Mouse (Mus musculus): Measurements from ENCODE around the gene Prr23a2. TPM values are rescaled to one million over a fixed set of nuclear protein-coding genes. Genes with fewer than 3 reads are reported as not detected.
A peak's percentile ranks its signal among the peaks of the same experiment; 100 is the strongest.

Prr23a2 gene
- total and polyA plus RNA-seq, 3 experiments: not detected

GRCm38 (mm10) chr9:98819481-98819880, 36.8 kb upstream of the Prr23a2 start:
- Histone ChIP-seq H3K36me3 (ENCODE audit: control insufficient read depth, insufficient read depth, low read length) (no peaks in the 10 kb centered on the region), H3K27me3 (ENCODE audit: control insufficient read depth, insufficient read depth, low read length) (no peaks in the 10 kb centered on the region)

DNA sequence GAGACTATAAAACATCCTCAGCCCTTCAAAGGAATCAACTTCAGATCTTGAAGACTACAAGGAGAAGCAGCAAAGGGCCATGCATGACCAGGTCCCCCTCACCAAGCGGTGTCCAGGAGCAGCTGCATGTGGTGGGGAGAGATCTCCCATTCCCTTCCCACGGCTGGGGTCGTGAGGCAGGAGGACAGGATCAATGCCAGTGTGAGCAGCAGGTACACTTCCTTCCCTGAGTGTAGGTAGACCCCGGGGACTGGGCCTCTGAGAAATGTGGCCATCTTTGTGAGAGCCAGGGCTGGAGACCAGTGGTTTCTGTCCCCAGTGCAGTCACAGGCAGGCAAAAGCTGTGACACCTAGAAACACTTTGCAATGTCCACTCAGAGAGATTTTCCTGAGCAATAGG, 35.8 kb upstream of the Prr23a2 start:
- Histone ChIP-seq H3K27me3 (ENCODE audit: control insufficient read depth, insufficient read depth, low read length) (no peaks in the 10 kb centered on the region), H3K27ac (no peak overlapping the region), H3K9ac (ENCODE audit: low read depth, low read length) (no peak overlapping the region), H3K4me3 (no peak overlapping the region), H3K79me2 (replicated peaks; ENCODE audit: control insufficient read depth, insufficient read depth, low read length) (no peaks in the 10 kb centered on the region), H3K36me3 (ENCODE audit: control insufficient read depth, insufficient read depth, low read length) (no peaks in the 10 kb centered on the region), H3K4me1 (ENCODE audit: control insufficient read depth, insufficient read depth, low read length) (no peaks in the 10 kb centered on the region)
- no peak for TF ChIP-seq CTCF (IDR thresholded peaks at IDR 0.05)
- no peak for TF ChIP-seq EP300 (IDR thresholded peaks at IDR 0.05; ENCODE audit: insufficient read depth, low read depth, low read length)
- TF ChIP-seq POLR2A (IDR thresholded peaks at IDR 0.05; ENCODE audit: insufficient read depth, low read depth, low read length): no peak
- no peak for DNase-seq
- WGBS: 80% methylated on average over 4 of the region's 4 CpGs
- intact Hi-C loops (cut with DNase I): no loop called here

More at GRCm38 (mm10) chr9:98819481-98819880, 36.8 kb upstream of the Prr23a2 start:
- H3K9ac ChIP-seq (ENCODE audit: low read depth, low read length): no peak overlapping the region
- WGBS: 66% methylated on average over 2 of the region's 2 CpGs
- no peak for TF ChIP-seq EP300 (IDR thresholded peaks at IDR 0.05; ENCODE audit: insufficient read depth, low read depth, low read length)
- TF ChIP-seq CTCF (IDR thresholded peaks at IDR 0.05): no peak
- no peak for TF ChIP-seq POLR2A (IDR thresholded peaks at IDR 0.05; ENCODE audit: insufficient read depth, low read depth, low read length)
- H3K27ac ChIP-seq: no peak overlapping the region
- no peak overlapping the region for H3K4me3 ChIP-seq
- H3K79me2 ChIP-seq (replicated peaks; ENCODE audit: control insufficient read depth, insufficient read depth, low read length): no peaks in the 10 kb centered on the region
- H3K4me1 ChIP-seq (ENCODE audit: control insufficient read depth, insufficient read depth, low read length): no peaks in the 10 kb centered on the region
- peak in 1 of 2 experiments; percentile 17 for DNase-seq
- intact Hi-C loops (cut with DNase I): no loop called here

DNA sequence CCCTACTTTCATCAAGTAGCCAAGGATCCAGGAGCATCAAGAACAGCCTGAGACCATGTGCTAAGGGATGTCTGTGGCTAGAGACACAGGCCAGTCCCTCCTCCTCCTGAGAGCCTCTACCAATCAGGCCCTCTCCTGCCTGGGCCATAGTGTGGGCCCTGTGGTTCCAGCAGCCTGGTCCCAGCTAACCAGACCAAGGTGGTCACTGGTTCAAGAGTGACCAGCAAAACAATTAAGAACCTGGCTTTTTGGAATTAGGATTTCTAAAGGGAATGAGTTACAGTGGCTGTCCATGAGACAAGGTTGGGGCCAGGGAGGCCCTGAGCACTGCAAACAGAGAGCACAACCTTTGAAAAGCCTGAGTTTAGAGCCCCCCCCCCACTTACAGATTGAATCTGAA, 35.2 kb upstream of the Prr23a2 start:
- no peak overlapping the region for H3K9ac ChIP-seq (ENCODE audit: low read depth, low read length)
- no peak for DNase-seq
- no peak for TF ChIP-seq CTCF (IDR thresholded peaks at IDR 0.05)
- no peaks in the 10 kb centered on the region for H3K27me3 ChIP-seq (ENCODE audit: control insufficient read depth, insufficient read depth, low read length)
- H3K27ac ChIP-seq: no peak overlapping the region
- H3K4me1 ChIP-seq (ENCODE audit: control insufficient read depth, insufficient read depth, low read length): no peaks in the 10 kb centered on the region
- H3K36me3 ChIP-seq (ENCODE audit: control insufficient read depth, insufficient read depth, low read length): no peaks in the 10 kb centered on the region
- H3K4me3 ChIP-seq: no peak overlapping the region
- intact Hi-C loops (cut with DNase I): no loop called here
- no peaks in the 10 kb centered on the region for H3K79me2 ChIP-seq (replicated peaks; ENCODE audit: control insufficient read depth, insufficient read depth, low read length)

DNA sequence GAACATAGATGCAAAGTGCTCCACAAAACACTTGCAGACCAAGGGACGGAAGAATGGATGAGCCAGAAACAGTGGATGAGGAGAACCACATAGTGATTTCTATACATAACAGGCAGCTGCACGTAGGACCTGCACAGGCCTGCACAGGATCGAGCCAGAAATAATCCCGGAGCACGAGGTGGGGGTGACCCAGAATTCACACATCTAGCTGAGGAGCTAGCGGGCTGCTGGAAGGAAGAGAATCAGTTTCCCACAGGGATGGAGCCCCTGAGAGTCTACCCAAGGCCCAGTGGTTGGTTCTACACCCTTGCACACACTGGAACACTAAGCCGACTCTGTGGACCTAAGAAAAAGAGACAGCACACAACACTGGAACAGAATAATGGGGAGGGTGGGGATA, 32.5 kb upstream of the Prr23a2 start:
- no peak overlapping the region for H3K4me3 ChIP-seq
- no peak for TF ChIP-seq CTCF (IDR thresholded peaks at IDR 0.05)
- TF ChIP-seq EP300 (IDR thresholded peaks at IDR 0.05; ENCODE audit: insufficient read depth, low read depth, low read length): no peak
- no peak for TF ChIP-seq POLR2A (IDR thresholded peaks at IDR 0.05; ENCODE audit: insufficient read depth, low read depth, low read length)
- no peak overlapping the region for H3K27ac ChIP-seq
- H3K9ac ChIP-seq (ENCODE audit: low read depth, low read length): no peak overlapping the region
- no peak for DNase-seq
- no peaks in the 10 kb centered on the region for H3K36me3 ChIP-seq (ENCODE audit: control insufficient read depth, insufficient read depth, low read length)
- H3K27me3 ChIP-seq (ENCODE audit: control insufficient read depth, insufficient read depth, low read length): no peaks in the 10 kb centered on the region
- 87% methylated on average over 7 of the region's 7 CpGs for WGBS
- intact Hi-C loops (cut with DNase I): no loop called here
- no peaks in the 10 kb centered on the region for H3K79me2 ChIP-seq (replicated peaks; ENCODE audit: control insufficient read depth, insufficient read depth, low read length)
- H3K4me1 ChIP-seq (ENCODE audit: control insufficient read depth, insufficient read depth, low read length): no peaks in the 10 kb centered on the region

- Histone ChIP-seq H3K27me3 (ENCODE audit: control insufficient read depth, insufficient read depth, low read length) (no peaks in the 10 kb centered on the region), H3K36me3 (ENCODE audit: control insufficient read depth, insufficient read depth, low read length) (no peaks in the 10 kb centered on the region), H3K27ac (no peak overlapping the region), H3K4me1 (ENCODE audit: control insufficient read depth, insufficient read depth, low read length) (no peaks in the 10 kb centered on the region), H3K79me2 (replicated peaks; ENCODE audit: control insufficient read depth, insufficient read depth, low read length) (no peaks in the 10 kb centered on the region), H3K9ac (ENCODE audit: low read depth, low read length) (no peak overlapping the region), H3K4me3 (no peak overlapping the region)
- DNase-seq: no peak
- TF ChIP-seq POLR2A (IDR thresholded peaks at IDR 0.05; ENCODE audit: insufficient read depth, low read depth, low read length) (no peak), EP300 (IDR thresholded peaks at IDR 0.05; ENCODE audit: insufficient read depth, low read depth, low read length) (no peak), CTCF (IDR thresholded peaks at IDR 0.05) (no peak)
- intact Hi-C loops (cut with DNase I): no loop called here
- 38% methylated on average over 5 of the region's 5 CpGs for WGBS
These were observed 26.8 kb upstream of the Prr23a2 start for GRCm38 (mm10) chr9:98829508-98829907.

- no peak overlapping the region for H3K4me3 ChIP-seq
- TF ChIP-seq EP300 (IDR thresholded peaks at IDR 0.05; ENCODE audit: insufficient read depth, low read depth, low read length): no peak
- TF ChIP-seq POLR2A (IDR thresholded peaks at IDR 0.05; ENCODE audit: insufficient read depth, low read depth, low read length): no peak
- H3K9ac ChIP-seq (ENCODE audit: low read depth, low read length): no peak overlapping the region
- no peaks in the 10 kb centered on the region for H3K36me3 ChIP-seq (ENCODE audit: control insufficient read depth, insufficient read depth, low read length)
- WGBS: 68% methylated on average over 7 of the region's 7 CpGs
- no peaks in the 10 kb centered on the region for H3K4me1 ChIP-seq (ENCODE audit: control insufficient read depth, insufficient read depth, low read length)
- no peaks in the 10 kb centered on the region for H3K79me2 ChIP-seq (replicated peaks; ENCODE audit: control insufficient read depth, insufficient read depth, low read length)
- no peak overlapping the region for H3K27ac ChIP-seq
- no peaks in the 10 kb centered on the region for H3K27me3 ChIP-seq (ENCODE audit: control insufficient read depth, insufficient read depth, low read length)
- intact Hi-C loops (cut with DNase I): no loop called here
- DNase-seq: no peak
These were observed 18.7 kb upstream of the Prr23a2 start for GRCm38 (mm10) chr9:98837537-98838074.
